9 mouse cellular contexts compared by ENCODE assay signal in genomic region chr7:27165007-27165655, GRCm38 (mm10). TPM values are rescaled to one million over a fixed set of nuclear protein-coding genes. Genes with fewer than 3 reads are reported as not detected.
DNase-seq lines count a peak whose midpoint lies in the region; ATAC-seq and TF ChIP-seq lines count a peak whose summit lies in the region.
"Had no signal": no experiment of that assay in that cellular context is flagged by ENCODE, and none has a peak within 500 bp of the region (broad histone marks: within the 10 kb centered on the region; RNA-seq: fewer than 3 reads in every experiment).

No protein-coding gene starts in this region.

- peak overlapping the region; percentile 71 for H3K4me3 ChIP-seq in lung, embryonic 14.5 days (ENCODE audit: low read depth, low read length)
- peak overlapping the region; percentile 87 for H3K4me3 ChIP-seq in bone marrow macrophage, adult 2 months (ENCODE audit: insufficient read depth, low read length)
- H3K4me3 ChIP-seq in forebrain, embryonic 15.5 days = peak overlapping the region; percentile 90
- H3K4me3 ChIP-seq in kidney, embryonic 14.5 days (ENCODE audit: low read length) = peak overlapping the region; percentile 73
- peak overlapping the region; percentile 82 for H3K4me3 ChIP-seq in midbrain, postnatal 0 days (ENCODE audit: low read depth, low read length)

- no peak for TF ChIP-seq POLR2A in bone marrow macrophage, adult 2 months (IDR thresholded peaks at IDR 0.05; ENCODE audit: borderline replicate concordance, low read depth, low read length)

- no peak for ATAC-seq in lung, embryonic 14.5 days (ENCODE audit: insufficient read depth)
- 0 out of 2 replicates have a peak, but pooled peaks have one; percentile 5 for ATAC-seq in forebrain, embryonic 15.5 days (replicated peaks)
- ATAC-seq in kidney, embryonic 14.5 days (ENCODE audit: low FRiP score, low TSS enrichment) = no peak
- ATAC-seq in midbrain, postnatal 0 days (ENCODE audit: low FRiP score) = 0 out of 2 replicates have a peak, but pooled peaks have one; percentile 3

- no peaks in the 10 kb centered on the region for H3K27me3 ChIP-seq in lung, embryonic 14.5 days (ENCODE audit: insufficient read depth, low read length)
- no peaks in the 10 kb centered on the region for H3K27me3 ChIP-seq in forebrain, embryonic 15.5 days
- no peaks in the 10 kb centered on the region for H3K27me3 ChIP-seq in kidney, embryonic 14.5 days (ENCODE audit: control insufficient read depth, insufficient read depth, low read length)
- H3K27me3 ChIP-seq in midbrain, postnatal 0 days (ENCODE audit: insufficient read depth, low read length) = no peaks in the 10 kb centered on the region

- no peaks in the 10 kb centered on the region for H3K9me3 ChIP-seq in lung, embryonic 14.5 days (ENCODE audit: low read depth, low read length)
- no peaks in the 10 kb centered on the region for H3K9me3 ChIP-seq in forebrain, embryonic 15.5 days
- H3K9me3 ChIP-seq in kidney, embryonic 14.5 days (ENCODE audit: control insufficient read depth, low read length) = no peaks in the 10 kb centered on the region
- no peaks in the 10 kb centered on the region for H3K9me3 ChIP-seq in midbrain, postnatal 0 days (ENCODE audit: low read length)

- TF ChIP-seq CTCF in lung, embryonic 14.5 days (IDR thresholded peaks at IDR 0.05; ENCODE audit: low read depth) = no peak
- TF ChIP-seq CTCF in bone marrow macrophage, adult 2 months (IDR thresholded peaks at IDR 0.05; ENCODE audit: low read depth, low read length) = no peak
- TF ChIP-seq CTCF in midbrain, postnatal 0 days (IDR thresholded peaks at IDR 0.05) = no peak

- no peak for DNase-seq in lung, embryonic 14.5 days
- DNase-seq in lung, postnatal 14 days = no peak
- DNase-seq in midbrain, postnatal 0 days (ENCODE audit: low spot score) = no peak
- no peak for DNase-seq in urinary bladder, postnatal 25 days (ENCODE audit: low spot score)
- no peak for DNase-seq in urinary bladder, adult 2 months (ENCODE audit: low spot score)

- no peak overlapping the region for H3K27ac ChIP-seq in lung, embryonic 14.5 days (ENCODE audit: low read depth)
- no peak overlapping the region for H3K27ac ChIP-seq in bone marrow macrophage, adult 2 months (ENCODE audit: insufficient read depth, low read depth, low read length)
- H3K27ac ChIP-seq in forebrain, embryonic 15.5 days (replicated peaks) = peak overlapping the region; percentile 97
- no peak overlapping the region for H3K27ac ChIP-seq in kidney, embryonic 14.5 days (ENCODE audit: low read depth, low read length)
- H3K27ac ChIP-seq in midbrain, postnatal 0 days (ENCODE audit: low read depth, low read length) = no peak overlapping the region

- peak overlapping the region; percentile 85 for H3K9ac ChIP-seq in lung, embryonic 14.5 days
- peak overlapping the region; percentile 86 for H3K9ac ChIP-seq in forebrain, embryonic 15.5 days (replicated peaks)
- peak overlapping the region; percentile 87; the same call in 1 of the 2 replicates for H3K9ac ChIP-seq in kidney, embryonic 14.5 days (ENCODE audit: low read depth, low read length)
- peak overlapping the region; percentile 94 for H3K9ac ChIP-seq in midbrain, postnatal 0 days (replicated peaks; ENCODE audit: low read length, poor library complexity, severe bottlenecking)

- peaks cover 45% of the 10 kb centered on the region for H3K36me3 ChIP-seq in lung, embryonic 14.5 days (ENCODE audit: insufficient read depth)
- H3K36me3 ChIP-seq in forebrain, embryonic 15.5 days = peaks cover 11% of the 10 kb centered on the region; the same call in 1 of the 2 replicates
- H3K36me3 ChIP-seq in kidney, embryonic 14.5 days (ENCODE audit: control insufficient read depth, insufficient read depth, low read length) = peaks cover 41% of the 10 kb centered on the region; the same call in 1 of the 2 replicates
- peaks cover 8% of the 10 kb centered on the region for H3K36me3 ChIP-seq in midbrain, postnatal 0 days (ENCODE audit: insufficient read depth, low read length)

- H3K4me2 ChIP-seq in lung, embryonic 14.5 days = peak overlapping the region; percentile 82
- H3K4me2 ChIP-seq in forebrain, embryonic 15.5 days (replicated peaks) = peak overlapping the region; percentile 85
- H3K4me2 ChIP-seq in kidney, embryonic 14.5 days (replicated peaks; ENCODE audit: low read depth, low read length) = peak overlapping the region; percentile 51
- peak overlapping the region; percentile 69 for H3K4me2 ChIP-seq in midbrain, postnatal 0 days (ENCODE audit: low read depth, low read length, poor library complexity, severe bottlenecking)

- H3K4me1 ChIP-seq in lung, embryonic 14.5 days (ENCODE audit: insufficient read depth) = peaks cover 18% of the 10 kb centered on the region
- peaks cover 40% of the 10 kb centered on the region for H3K4me1 ChIP-seq in bone marrow macrophage, adult 2 months (ENCODE audit: control insufficient read depth, insufficient read depth, low read length)
- H3K4me1 ChIP-seq in forebrain, embryonic 15.5 days = peaks cover 63% of the 10 kb centered on the region
- peaks cover 38% of the 10 kb centered on the region for H3K4me1 ChIP-seq in kidney, embryonic 14.5 days (ENCODE audit: control insufficient read depth, insufficient read depth, low read length)
- peaks cover 27% of the 10 kb centered on the region for H3K4me1 ChIP-seq in midbrain, postnatal 0 days (ENCODE audit: insufficient read depth, low read length)

- WGBS in lung, embryonic 14.5 days = 63% methylated on average over 23 of the region's 23 CpGs
- 74% methylated on average over 23 of the region's 23 CpGs for WGBS in forebrain, embryonic 15.5 days
- WGBS in kidney, embryonic 14.5 days = 64% methylated on average over 23 of the region's 23 CpGs
- 73% methylated on average over 23 of the region's 23 CpGs for WGBS in midbrain, postnatal 0 days

RNA-seq across cellular contexts. Expression of gene Egln2, which starts 1.5 kb away (rescaled TPM):
- 48.4 and 50.0 TPM in 2 replicates for polyA plus RNA-seq in lung, embryonic 14.5 days (2014; fragmentation: Nextera tagmentation; extraction: Ambion mirVana)
- polyA plus RNA-seq in bone marrow macrophage, adult 2 months (2012; ENCODE audit: insufficient read depth, insufficient read length, missing spikeins) = 30.8 and 31.9 TPM in 2 replicates
- polyA plus RNA-seq in forebrain, embryonic 15.5 days (2015; fragmentation: Nextera tagmentation; extraction: Ambion mirVana) = 107 and 109 TPM in 2 replicates
- 33.1 and 37.8 TPM in 2 replicates for polyA plus RNA-seq in kidney, embryonic 14.5 days (2014; fragmentation: Nextera tagmentation; extraction: Ambion mirVana)
- total RNA-seq in midbrain, postnatal 0 days (2014; rRNA removed) = 104 and 116 TPM in 2 replicates
- polyA plus RNA-seq in midbrain, postnatal 0 days (2015; fragmentation: Nextera tagmentation; extraction: Ambion mirVana) = 80.7 and 85.6 TPM in 2 replicates
- 64.2 and 67.5 TPM in 2 replicates for polyA plus RNA-seq in urinary bladder, adult 2 months (2012; rRNA removed)

RNA-seq across cellular contexts. Expression of gene Cyp2t4, which starts 11.6 kb away (rescaled TPM):
- 0.11 and 0.20 TPM in 2 replicates for polyA plus RNA-seq in lung, embryonic 14.5 days (2014; fragmentation: Nextera tagmentation; extraction: Ambion mirVana)
- polyA plus RNA-seq in bone marrow macrophage, adult 2 months (2012; ENCODE audit: insufficient read depth, insufficient read length, missing spikeins) = not detected in 2 replicates
- 0.27 TPM in 2 replicates for polyA plus RNA-seq in forebrain, embryonic 15.5 days (2015; fragmentation: Nextera tagmentation; extraction: Ambion mirVana)
- polyA plus RNA-seq in kidney, embryonic 14.5 days (2014; fragmentation: Nextera tagmentation; extraction: Ambion mirVana) = not detected in 2 replicates
- total RNA-seq in midbrain, postnatal 0 days (2014; rRNA removed) = not detected in 2 replicates
- polyA plus RNA-seq in midbrain, postnatal 0 days (2015; fragmentation: Nextera tagmentation; extraction: Ambion mirVana) = 0.29 and 0.30 TPM in 2 replicates
- not detected in 2 replicates for polyA plus RNA-seq in urinary bladder, adult 2 months (2012; rRNA removed)
- polyA plus RNA-seq: brain, embryonic 14.5 days had no signal

RNA-seq across cellular contexts. Expression of gene Rab4b, which starts 13.6 kb away (rescaled TPM):
- 59.4 and 62.1 TPM in 2 replicates for polyA plus RNA-seq in lung, embryonic 14.5 days (2014; fragmentation: Nextera tagmentation; extraction: Ambion mirVana)
- 65.0 and 66.6 TPM in 2 replicates for polyA plus RNA-seq in bone marrow macrophage, adult 2 months (2012; ENCODE audit: insufficient read depth, insufficient read length, missing spikeins)
- polyA plus RNA-seq in forebrain, embryonic 15.5 days (2015; fragmentation: Nextera tagmentation; extraction: Ambion mirVana) = 79.0 and 86.9 TPM in 2 replicates
- polyA plus RNA-seq in kidney, embryonic 14.5 days (2014; fragmentation: Nextera tagmentation; extraction: Ambion mirVana) = 51.5 and 60.2 TPM in 2 replicates
- total RNA-seq in midbrain, postnatal 0 days (2014; rRNA removed) = 60.5 and 65.6 TPM in 2 replicates
- 138 and 142 TPM in 2 replicates for polyA plus RNA-seq in midbrain, postnatal 0 days (2015; fragmentation: Nextera tagmentation; extraction: Ambion mirVana)
- polyA plus RNA-seq in urinary bladder, adult 2 months (2012; rRNA removed) = 69.2 and 85.6 TPM in 2 replicates

RNA-seq across cellular contexts. Expression of gene Gm21983, which starts 15.8 kb away (rescaled TPM):
- polyA plus RNA-seq in lung, embryonic 14.5 days (2014; fragmentation: Nextera tagmentation; extraction: Ambion mirVana) = 0.55 and 1.5 TPM in 2 replicates
- not detected in 2 replicates for polyA plus RNA-seq in bone marrow macrophage, adult 2 months (2012; ENCODE audit: insufficient read depth, insufficient read length, missing spikeins)
- polyA plus RNA-seq in forebrain, embryonic 15.5 days (2015; fragmentation: Nextera tagmentation; extraction: Ambion mirVana) = not detected in 2 replicates
- polyA plus RNA-seq in kidney, embryonic 14.5 days (2014; fragmentation: Nextera tagmentation; extraction: Ambion mirVana) = not detected in 2 replicates
- 2.0 TPM in 1 of 2 replicates, not detected in the other for total RNA-seq in midbrain, postnatal 0 days (2014; rRNA removed)
- not detected in 2 replicates for polyA plus RNA-seq in midbrain, postnatal 0 days (2015; fragmentation: Nextera tagmentation; extraction: Ambion mirVana)
- not detected in 2 replicates for polyA plus RNA-seq in urinary bladder, adult 2 months (2012; rRNA removed)
- polyA plus RNA-seq: brain, embryonic 14.5 days had no signal

RNA-seq across cellular contexts. Expression of gene Mia, which starts 15.8 kb away (rescaled TPM):
- polyA plus RNA-seq in lung, embryonic 14.5 days (2014; fragmentation: Nextera tagmentation; extraction: Ambion mirVana) = 155 and 161 TPM in 2 replicates
- not detected in 2 replicates for polyA plus RNA-seq in bone marrow macrophage, adult 2 months (2012; ENCODE audit: insufficient read depth, insufficient read length, missing spikeins)
- 9.4 and 14.8 TPM in 2 replicates for polyA plus RNA-seq in forebrain, embryonic 15.5 days (2015; fragmentation: Nextera tagmentation; extraction: Ambion mirVana)
- 24.5 and 30.8 TPM in 2 replicates for polyA plus RNA-seq in kidney, embryonic 14.5 days (2014; fragmentation: Nextera tagmentation; extraction: Ambion mirVana)
- total RNA-seq in midbrain, postnatal 0 days (2014; rRNA removed) = 4.3 and 20.6 TPM in 2 replicates
- 17.6 and 20.4 TPM in 2 replicates for polyA plus RNA-seq in midbrain, postnatal 0 days (2015; fragmentation: Nextera tagmentation; extraction: Ambion mirVana)
- polyA plus RNA-seq in urinary bladder, adult 2 months (2012; rRNA removed) = 0.23 and 0.47 TPM in 2 replicates

Comparison
In these comparisons a context has a peak if more than half of its experiments do, and no peak if none do; other contexts are left out.
1. ATAC-seq: peak in forebrain, embryonic 15.5 days (single experiment) and midbrain, postnatal 0 days (single experiment); none in lung, embryonic 14.5 days (single experiment) and kidney, embryonic 14.5 days (single experiment).
2. Peak in every context shown above with its lines, with median percentiles within 50 percentile points of each other: H3K4me2 ChIP-seq, H3K4me3 ChIP-seq and H3K9ac ChIP-seq.